Mouse (Mus musculus) left cerebral cortex, postnatal 36 days (tissue): Measurements from ENCODE around the gene Rps18. TPM values are rescaled to one million over a fixed set of nuclear protein-coding genes. Genes with fewer than 3 reads are reported as not detected.
"Not testable (repeated sequence)": the region's sequence is repeated elsewhere in the genome, so short reads cannot be mapped to it uniquely, and the experiment has no call there.

Source experiments
- DNase-seq, 2 experiments: peaks; one replicate each; pipeline ENCODE4 v3.0.0; 2021 to 2022; ENCODE audit warnings: low spot score in 2 of 2, mixed read lengths in 1 of 2
- intact Hi-C: fragments of 180-260 bp; cut with DNase I; formaldehyde crosslinking; loops from one replicate; pipeline ENCODE4 v1.15.1; 2025
- total RNA-seq, 2 experiments: library from RNA; stranded (reverse); gene quantifications; 2 replicates each; pipeline ENCODE4 v1.2.3; 2021

Rps18 gene
- total RNA-seq, 2 experiments from 2014 or later = 291 to 302 TPM

GRCm38 (mm10) chr17:33915671-33916250 lies 40.0 kb downstream of the Rps18 start, which contains the start of the genes Tapbp and Zbtb22:
Gene Tapbp, plus strand, starts transcription at chr17:33915899.
Gene Zbtb22, plus strand, starts transcription at chr17:33915904.
- peak; percentile 98 for DNase-seq

DNA sequence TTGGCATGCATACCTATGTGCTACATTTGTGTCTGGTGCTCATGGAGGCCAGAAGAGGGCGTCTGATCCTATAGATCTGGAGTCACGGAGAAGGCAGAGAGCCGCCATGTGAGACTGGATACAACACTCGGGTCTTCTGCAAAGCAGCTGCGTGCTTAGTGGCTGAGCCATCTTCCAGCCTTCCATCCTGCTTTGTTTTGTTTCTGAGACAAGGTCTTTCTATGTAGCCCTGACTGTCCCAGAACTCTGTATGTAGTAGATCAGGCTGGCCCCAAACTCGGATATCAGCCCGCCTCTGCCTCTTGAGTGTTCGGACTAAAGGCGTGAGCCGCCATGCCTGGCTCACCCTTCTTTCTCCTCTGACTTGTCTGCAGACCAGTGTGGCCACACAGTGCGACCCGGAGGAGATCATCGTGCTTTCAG lies 40.8 kb downstream of the Rps18 start:
- intact Hi-C loops = no loop called here
- DNase-seq = no peak

More at GRCm38 (mm10) chr17:33915671-33916250, 40.0 kb downstream of the Rps18 start, which contains the start of the genes Tapbp and Zbtb22:
- intact Hi-C loops = no loop called here

DNA sequence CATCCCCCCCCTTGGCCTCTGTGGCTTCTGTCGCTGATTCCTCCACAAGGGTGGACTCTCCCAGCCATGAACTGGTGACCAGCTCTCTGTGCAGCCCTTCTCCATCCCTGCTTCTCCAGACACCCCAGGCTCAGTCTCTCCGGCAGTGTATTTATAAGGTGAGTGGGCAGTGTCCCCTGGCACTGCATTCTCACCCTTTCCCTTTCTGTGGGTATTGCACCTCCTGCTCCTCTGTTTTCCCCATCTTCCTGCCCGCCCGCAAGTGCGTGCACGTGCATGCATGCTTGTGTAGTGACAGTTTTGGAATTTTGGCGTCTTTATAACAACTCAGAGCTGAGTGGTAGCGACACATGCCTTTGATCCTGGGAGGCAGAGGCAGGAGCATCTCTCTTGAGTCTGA lies 41.9 kb downstream of the Rps18 start:
- DNase-seq = no peak
- intact Hi-C loops = no loop called here

DNA sequence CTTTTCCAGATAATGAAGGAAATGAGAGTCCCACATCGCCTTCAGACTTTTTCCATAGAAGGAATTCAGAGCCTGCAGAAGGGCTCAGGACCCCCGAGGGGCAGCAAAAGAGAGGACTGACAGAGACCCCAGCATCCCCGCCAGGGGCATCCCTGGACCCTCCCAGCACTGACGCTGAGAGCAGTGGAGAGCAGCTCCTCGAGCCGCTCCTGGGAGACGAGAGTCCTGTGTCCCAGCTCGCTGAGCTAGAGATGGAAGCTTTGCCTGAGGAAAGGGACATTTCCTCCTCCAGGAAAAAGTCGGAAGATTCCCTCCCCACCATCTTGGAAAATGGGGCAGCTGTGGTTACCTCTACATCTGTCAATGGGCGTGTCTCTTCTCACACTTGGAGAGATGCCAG lies 42.5 kb downstream of the Rps18 start:
- no peak for DNase-seq
- intact Hi-C loops = no loop called here

GRCm38 (mm10) chr17:33911813-33912414 lies 43.9 kb downstream of the Rps18 start:
- no peak for DNase-seq
- intact Hi-C loops = no loop called here

- DNase-seq = no peak
- intact Hi-C loops = no loop called here
Observed at GRCm38 (mm10) chr17:33911052-33911812, 44.6 kb downstream of the Rps18 start.

DNA sequence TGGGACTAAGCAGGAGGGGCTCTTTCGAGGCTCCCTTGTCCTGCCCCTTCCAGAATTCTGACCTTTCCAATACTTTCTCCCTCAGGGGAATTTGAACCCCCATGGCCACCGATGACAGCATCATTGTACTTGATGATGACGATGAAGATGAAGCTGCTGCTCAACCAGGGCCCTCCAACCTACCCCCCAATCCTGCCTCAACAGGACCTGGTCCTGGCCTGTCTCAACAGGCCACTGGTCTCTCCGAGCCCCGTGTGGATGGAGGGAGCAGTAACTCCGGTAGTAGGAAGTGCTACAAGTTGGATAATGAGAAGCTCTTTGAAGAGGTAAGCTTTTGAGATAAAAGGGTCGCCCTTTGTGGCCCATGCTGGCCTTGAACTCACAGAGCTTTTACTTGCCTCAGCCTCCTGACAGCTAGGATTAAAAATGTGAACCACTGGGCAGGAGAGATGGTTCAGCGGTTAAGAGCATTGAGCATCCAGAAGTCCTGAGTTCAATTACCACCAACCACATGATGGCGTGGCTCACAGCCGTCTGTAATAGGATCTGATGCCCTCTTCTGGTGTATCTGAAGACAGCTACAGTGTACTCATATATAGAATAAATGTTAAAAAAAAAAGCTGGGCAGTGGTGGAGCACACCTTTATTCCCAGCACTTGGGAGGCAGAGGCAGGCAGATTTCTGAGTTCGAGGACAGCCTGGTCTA lies 45.3 kb downstream of the Rps18 start:
- intact Hi-C loops = no loop called here
- DNase-seq = no peak

DNA sequence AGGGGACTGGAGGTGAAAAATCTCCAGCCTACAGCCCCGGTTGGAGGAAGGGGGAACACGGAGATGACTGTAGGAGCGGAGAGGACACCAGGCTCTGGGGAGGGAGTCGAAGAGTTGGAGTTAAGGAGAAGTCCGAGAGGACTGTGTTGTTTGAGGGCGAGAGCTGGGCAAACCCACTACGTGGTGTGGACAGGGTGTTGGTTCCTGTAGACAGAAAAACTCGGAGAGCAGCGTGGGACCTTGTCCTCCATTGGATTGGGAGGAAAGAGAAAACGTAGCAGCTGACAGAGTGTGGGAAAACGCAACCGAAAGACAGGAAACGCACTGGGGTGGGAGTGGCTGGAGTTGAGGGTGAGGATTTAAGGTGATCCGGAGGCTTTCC lies 45.9 kb downstream of the Rps18 start:
- no peak for DNase-seq
- intact Hi-C loops = no loop called here

- DNase-seq = peak; percentile 98 to 99
- intact Hi-C loops = no loop called here
Observed at GRCm38 (mm10) chr17:33909077-33909868, 46.5 kb downstream of the Rps18 start, which contains the start of gene Daxx. Gene Daxx, plus strand, starts transcription at chr17:33909414.

- intact Hi-C loops = no loop called here
Observed at GRCm38 (mm10) chr17:33908331-33909076, 47.3 kb downstream of the Rps18 start.

DNA sequence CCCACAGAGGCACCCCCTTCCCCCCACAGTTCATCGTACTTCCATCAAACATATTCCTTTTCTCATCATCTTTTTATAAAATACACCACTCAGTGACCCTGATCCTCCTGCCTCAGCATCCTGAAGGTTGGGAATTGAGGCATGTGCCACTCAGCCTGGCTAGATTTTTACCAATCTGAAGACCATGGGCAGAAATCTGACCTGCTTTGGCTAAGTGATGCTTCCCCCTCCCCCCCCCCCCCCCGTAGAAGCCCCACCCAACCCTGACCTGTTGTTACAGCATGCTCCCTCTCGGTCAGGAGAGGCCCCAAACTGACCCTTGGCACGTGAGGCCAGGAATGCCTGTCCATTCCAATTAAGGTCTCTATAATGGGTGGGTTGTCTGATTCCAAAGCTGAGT lies 51.0 kb downstream of the Rps18 start, which contains the start of gene Platr17:
Gene Platr17, plus strand, starts transcription at position 301 of the 400 bp plus-strand sequence.
- DNase-seq, intact Hi-C loops: not testable (repeated sequence)

More at GRCm38 (mm10) chr17:33908331-33909076, 47.3 kb downstream of the Rps18 start:
- DNase-seq = peak; percentile 65 to 73

DNA sequence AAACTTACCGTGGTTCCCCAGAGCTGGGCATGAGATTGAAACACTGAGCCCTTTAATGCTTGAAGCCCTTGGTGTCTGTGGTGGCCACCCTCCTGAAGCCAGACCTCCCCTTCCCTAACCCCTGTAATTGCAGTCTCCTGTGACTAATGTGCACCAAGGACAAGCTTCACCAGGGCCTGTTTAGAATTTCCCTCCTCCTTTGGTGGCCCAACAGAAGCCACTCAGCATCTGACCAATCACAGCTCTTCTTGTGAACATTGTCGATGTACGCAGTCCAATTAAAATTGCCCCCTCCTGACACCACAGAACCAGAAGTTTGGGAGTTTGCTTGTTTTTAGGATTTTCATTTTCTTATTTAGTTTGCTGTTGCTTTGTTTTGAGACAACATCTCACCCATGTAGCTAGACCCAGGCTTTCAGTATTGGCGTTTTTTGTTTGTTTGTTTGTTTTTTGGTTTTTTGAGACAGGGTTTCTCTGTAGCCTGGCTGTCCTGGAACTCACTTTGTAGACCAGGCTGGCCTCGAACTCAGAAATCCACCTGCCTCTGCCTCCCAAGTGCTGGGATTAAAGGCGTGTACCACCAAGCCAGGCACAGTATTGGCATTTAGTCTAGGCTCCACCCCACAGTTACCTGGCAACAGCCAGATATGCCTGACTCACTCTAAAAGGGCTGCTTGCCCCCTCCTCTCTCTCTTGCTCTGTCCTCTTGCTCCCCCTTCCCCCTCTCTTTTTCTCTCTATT lies 51.7 kb downstream of the Rps18 start:
- intact Hi-C loops, DNase-seq: not testable (repeated sequence)

DNA sequence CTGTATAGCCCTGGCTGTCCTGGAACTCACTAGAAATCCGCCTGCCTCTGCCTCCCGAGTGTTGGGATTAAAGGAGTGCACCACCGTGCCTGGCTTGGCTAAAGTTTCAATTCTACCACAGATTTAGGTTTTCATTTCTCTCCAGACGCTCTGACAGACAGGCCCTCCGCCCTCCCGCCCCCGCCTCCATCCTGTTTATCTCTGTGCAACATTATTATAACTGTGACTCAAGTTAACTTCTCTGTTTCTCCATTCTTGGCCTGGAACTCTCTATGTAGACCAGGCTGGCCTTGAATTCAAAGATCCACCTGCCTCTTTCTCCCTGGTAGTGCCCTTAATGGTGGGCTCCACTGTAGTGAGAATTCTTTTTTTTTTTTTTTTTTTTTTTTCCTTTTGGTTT lies 53.3 kb downstream of the Rps18 start:
- no peak for DNase-seq
- intact Hi-C loops = no loop called here

GRCm38 (mm10) chr17:33902079-33902478 lies 53.7 kb downstream of the Rps18 start:
- DNase-seq = no peak
- intact Hi-C loops = no loop called here
